Mouse (Mus musculus) spleen, adult 2 months (tissue): ENCODE data around the gene Plgrkt.

Source experiments
- CTCF ChIP-seq: fragments of 200-500 bp; IDR thresholded peaks from 2 replicates; pipeline ENCODE4 v1.5.1; 2011; ENCODE audit warnings: mild to moderate bottlenecking, inconsistent platforms; ENCODE audit not compliant: insufficient read depth, insufficient read length, insufficient replicate concordance; ENCODE audit errors: extremely low read depth
- POLR2A ChIP-seq: fragments of 200-500 bp; IDR thresholded peaks from 2 replicates; pipeline ENCODE4 v1.6.1; 2011; ENCODE audit warnings: low read depth, low read length, inconsistent platforms

- TF ChIP-seq CTCF (no peak), POLR2A (no peak)
Observed at GRCm38 (mm10) chr19:29342281-29342680, 24.9 kb downstream of the Plgrkt start.
